Mouse (Mus musculus) lung, adult 18-20 months (tissue): ENCODE results near the gene Helb.
A peak's percentile ranks its signal among the peaks of the same experiment; 100 is the strongest.
"Not testable (repeated sequence)": the region's sequence is repeated elsewhere in the genome, so short reads cannot be mapped to it uniquely, and the experiment has no call there.

Source experiments
- DNase-seq, 2 experiments: peaks; one replicate each; pipeline ENCODE4 v3.0.0; 2022; ENCODE audit warnings: mixed read lengths in 2 of 2

Helb gene

DNA sequence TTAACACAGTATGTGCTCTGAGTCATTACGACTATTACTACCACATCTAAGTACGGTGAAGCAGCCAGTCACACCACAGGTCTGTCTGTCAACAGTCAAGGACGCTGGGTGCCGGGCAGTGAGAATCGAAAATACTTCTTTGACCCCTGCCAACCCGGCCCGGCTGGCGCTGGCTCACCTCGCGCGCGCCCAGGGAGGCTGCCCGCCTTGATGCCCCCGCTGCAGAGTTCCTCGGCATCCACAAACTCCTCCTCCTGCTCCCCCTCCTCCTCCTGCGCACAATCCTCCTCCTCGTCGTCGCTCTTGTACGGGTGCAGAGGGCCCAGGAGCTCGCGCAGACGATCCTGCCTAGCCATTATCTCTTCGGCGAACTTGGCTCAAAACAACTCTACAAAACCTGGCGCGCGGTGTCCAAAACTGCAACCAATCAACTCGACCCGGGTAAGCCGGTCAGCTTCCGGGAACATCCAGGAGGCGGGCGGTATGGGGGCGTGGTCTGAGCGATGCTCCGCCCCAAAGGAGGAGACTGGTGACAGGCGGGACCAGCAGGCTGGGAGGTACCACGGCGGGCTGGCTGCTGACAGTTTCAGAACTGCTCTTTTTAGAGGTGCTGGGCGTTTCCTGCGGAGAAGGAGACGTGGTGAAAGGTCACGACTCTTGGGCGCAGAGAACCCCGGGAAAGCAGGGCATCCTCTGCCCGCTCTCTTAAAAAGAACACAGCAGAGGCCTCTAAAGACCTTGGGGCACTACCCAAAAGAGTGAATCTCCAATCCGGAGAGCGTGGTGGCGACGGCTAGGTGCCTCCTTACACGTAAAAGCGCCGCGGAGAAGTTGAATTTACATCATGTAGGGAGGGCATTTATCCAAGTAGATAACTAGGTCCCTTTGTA is at the start of gene Helb:
Gene Helb (minus strand): TSS at position 481 of the 890 bp plus-strand sequence.
- DNase-seq: peak; percentile 98

DNA sequence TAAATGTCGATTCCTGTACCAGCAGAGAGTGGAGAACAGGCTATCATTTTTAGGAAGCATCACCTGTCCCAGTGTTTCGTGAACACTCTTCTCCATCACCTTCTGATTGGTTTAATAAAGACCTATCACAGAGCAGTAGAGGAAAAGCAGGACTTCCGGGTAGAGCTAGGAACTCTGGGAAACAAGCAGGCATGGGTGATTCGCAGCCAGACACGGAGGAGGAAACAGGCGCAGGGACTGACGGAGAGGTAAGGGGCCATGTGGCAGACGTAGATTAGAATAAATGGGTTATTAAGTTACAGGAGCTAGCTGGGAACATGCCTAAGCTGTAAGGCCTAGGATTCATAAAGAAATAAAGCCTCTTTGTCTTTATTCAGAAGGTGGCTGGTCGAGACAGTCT is 47.7 kb upstream of the Helb start:
- DNase-seq: no peak

DNA sequence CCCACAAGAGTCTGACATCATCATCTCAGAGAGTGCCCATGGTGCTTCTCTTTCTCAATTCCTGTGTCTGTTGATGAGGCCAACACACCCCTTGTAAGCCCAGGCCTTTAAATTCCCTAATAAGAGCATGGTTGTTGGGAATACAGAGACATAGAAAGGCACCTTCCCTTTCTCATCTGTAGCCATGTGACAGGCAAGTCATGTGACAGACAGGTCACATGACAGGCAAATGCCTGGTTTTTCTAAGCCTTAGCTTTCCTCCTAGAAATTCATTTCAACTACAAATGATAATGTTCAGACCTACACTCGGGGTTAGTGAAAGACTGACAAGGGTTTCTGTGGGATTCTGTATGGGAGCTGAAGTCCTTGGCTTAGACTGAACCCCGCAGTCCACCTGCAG is 41.1 kb upstream of the Helb start:
- DNase-seq: no peak

DNA sequence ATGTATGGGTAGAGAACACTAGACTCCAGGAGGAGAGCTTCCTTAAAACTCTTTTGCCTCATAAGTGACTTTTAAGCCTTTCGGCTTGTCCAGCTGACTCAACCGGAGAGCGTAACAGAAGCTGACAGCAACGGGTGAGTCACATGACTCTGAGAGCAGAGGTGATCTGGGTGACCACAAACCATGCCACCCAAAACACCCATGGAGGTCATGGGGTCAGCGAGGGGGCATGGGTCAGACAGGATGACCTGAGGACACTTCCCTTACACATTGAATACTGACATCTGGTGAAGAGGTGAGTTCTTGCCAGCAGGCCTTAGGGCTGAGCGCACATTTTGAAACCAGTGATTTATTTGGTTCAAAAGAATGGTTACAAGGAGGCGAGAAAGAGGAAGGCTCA is 38.9 kb upstream of the Helb start:
- no peak for DNase-seq

DNA sequence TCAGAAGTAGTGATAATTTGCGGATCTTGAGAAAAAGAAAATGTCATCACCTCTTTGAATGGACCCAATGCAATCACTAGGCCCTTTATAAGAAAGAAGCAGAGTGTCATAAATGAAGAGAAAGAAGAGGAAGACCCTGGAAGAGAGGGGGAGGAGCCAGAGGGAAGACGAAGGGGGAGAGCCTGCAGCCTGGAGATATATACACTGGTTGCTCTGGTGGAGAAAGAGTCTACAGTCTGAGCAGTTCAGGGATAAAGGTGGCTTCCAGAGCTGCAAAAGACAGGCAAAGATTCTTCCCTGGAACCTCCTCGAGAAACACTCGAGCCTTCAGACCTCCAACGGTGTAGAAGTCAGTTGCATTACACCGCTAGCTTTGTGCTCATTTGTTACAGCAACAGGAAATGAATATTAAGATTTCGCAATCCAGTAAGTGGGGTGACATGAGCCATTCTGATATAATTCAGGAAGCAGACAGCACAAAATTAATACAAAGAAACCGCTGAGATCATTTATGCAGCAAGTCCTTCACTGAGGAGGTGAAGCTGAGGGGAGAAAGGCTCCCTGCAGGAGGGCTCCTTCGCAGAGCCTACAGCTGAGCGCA is 28.2 kb upstream of the Helb start:
- DNase-seq: peak in 1 of 2 experiments; percentile 6

DNA sequence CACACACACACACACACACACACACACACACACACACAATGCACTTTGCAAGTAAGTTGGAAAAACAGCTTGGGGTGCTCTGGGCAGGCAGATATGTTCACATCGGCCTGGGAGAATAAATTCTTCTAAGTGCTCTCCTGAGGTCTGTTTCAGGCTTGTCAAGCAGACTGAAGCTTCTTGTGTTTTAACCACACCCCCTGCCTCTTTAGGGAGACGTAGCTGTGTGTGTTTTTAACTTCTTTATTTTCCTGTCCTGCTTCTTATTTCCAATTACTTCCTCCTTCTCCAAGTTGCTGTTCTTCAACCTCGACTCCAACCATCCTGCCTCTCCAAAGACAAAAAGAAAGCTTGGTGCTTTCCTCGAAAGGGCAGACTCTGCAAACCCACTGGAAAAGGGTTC is 27.4 kb upstream of the Helb start:
- no peak for DNase-seq

DNA sequence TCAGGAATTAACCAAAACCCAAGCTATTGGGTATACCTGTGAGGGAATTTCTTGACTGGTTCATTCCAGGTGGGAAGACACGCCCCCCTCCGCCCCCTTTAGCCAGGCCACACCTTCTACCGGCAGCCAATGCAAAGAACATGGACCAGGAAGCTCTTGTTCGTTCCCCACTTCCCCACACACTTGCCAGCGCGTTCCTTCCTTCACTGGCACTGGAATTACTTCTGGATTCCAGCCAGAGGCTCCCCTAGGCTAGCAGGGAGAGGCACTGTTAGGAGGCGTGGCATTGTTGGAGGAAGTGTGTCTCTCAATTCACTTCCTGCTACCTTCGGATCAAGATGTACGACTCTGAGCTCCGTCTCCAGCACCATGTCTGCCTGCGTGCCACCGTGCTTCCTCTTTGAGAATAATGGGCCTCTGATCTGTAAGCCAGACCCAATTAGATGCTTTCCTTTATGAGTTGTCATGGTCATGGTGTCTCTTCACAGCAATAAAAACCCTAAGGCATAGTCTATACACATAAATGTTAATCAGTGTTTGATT is 23.3 kb upstream of the Helb start:
- peak in 1 of 2 experiments; percentile 2 for DNase-seq

DNA sequence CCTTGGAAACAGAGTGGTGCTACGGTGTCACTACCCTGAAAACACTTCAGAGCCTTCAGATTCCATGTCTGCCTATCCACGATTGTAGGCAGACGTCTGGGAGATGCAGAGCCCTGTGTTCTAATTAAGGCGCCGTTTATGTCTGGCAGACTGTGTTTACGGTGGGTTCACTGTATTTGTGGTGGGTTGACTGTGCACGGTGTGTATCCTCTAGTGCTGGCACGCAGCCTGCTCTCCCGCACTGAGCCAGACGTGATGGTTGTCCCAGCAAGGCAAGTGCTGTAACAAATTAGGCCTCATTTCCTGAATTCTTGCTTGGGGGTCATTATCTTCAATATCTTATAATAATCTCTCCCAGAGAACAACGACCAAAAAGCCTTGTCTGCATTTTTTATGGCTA is 20.9 kb upstream of the Helb start:
- DNase-seq: no peak

DNA sequence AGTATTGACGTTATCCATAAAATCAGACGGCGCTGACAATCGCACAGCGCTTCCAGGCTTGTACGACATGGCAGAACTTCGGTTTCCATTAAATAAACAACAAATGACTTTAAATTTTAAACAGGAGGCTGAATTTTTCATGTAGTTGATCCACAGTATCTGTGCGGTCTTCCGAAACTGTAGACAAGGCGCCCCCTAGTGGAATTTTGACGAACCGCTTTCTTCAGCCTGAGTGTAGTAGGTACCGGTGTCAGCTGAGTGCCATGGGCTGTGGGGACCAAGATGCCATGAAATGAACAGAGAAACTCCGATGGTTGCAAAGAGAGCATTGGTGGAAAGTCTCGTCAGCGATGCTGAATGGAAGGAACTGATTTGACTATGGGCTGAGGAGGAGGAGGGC is 17.8 kb upstream of the Helb start:
- peak in 1 of 2 experiments; percentile 8 for DNase-seq

DNA sequence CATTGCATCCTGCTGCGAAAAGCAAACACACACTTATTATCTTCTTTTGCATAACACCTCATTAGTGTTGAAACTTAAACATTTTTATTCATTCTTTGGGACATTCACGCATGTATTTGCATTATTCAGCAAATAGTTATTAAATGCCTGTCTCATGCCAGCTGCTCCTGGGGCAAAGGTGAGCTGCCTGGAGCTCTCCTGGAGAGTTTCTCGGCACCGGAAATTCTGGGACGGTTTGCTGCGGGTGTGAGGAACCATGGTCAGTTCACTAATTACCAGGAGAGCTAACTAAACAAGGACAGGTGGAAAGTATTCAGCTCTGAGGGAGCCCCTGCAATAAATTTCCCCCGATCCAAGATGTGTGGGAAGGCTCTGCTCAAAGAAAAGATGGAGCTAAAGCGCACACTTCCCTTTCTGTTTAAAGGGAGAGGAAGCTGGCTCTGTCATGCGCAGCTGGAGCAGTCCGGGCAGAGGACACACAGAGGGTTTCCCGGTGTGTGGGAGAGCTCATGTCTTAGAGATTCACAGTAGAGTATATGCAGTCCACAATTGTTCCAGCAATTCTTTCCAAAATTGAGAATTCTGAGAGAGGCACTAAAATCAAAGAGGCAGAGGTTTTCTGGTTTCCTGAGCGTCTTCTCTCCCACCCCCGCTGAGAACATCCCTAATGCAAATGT is 16.0 kb upstream of the Helb start:
- DNase-seq: no peak

DNA sequence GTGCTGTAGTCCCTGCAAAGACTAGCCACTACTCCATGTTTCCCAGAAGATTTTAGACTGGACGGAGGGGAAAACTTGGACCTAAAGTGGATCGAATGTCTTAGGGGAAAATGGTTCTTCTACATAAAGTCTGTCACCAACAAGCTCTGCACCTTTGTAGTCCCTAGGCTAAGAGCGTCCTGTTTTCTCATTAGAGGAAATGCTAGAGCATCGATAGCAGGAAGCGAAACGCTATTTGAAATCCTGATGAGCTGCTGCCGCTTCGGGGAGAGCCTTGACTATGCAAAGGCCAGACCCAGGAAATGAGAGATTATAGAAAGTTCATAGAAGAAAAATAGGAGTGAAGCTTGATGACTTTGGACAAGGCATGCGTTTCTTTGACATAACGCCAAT is 12.7 kb upstream of the Helb start:
- DNase-seq: no peak

DNA sequence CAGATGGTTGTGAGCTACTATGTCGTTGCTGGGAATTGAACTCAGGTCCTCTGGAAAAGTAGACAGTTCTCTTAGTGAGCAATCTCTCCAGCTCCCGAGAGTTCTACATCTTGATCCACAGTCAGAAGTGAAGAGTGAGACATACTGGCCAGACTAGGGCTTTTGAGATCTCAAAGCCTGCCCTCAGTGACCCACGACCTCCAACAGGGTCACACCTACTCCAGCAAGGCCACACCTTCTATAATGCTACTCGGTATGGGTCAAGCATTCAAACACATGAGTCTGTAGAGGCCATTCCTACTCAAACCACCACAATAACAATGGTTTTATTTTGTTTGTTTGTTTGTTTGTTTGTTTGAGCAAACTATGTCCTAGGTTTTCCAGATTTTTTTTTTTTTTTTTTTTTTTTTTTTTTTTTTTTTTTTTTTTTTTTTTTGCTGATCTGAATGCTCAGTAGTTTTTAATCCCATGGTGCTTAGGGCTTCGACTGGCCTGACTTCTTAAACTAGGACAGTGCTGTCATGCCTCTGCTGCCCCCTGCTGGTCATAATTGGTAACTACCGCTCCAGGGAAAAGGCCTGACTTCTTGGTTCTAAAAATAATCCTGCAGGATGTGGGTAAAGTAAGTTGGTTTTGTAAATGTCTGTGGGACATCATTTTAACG is 12.1 kb upstream of the Helb start:
- peak; percentile 79 for DNase-seq

DNA sequence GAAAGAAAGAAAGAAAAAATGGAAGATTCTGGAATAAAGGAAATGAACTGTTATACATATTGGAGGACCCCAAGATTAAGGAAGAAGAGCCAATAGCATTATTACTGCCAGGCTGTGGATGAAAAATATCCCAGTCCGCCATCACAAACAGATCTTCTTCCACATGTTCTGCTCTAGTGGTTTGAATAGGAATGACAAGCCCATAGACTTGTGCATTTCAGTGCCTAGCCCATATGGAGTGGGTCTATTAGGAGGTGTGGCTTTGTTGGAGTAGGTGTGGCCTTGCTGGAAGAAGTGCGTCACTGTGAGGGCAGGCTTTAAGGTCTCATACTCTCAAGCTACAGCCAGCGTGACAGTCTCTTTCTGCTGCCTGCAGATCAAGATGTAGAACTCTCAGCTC is 10.9 kb upstream of the Helb start:
- no peak for DNase-seq

DNA sequence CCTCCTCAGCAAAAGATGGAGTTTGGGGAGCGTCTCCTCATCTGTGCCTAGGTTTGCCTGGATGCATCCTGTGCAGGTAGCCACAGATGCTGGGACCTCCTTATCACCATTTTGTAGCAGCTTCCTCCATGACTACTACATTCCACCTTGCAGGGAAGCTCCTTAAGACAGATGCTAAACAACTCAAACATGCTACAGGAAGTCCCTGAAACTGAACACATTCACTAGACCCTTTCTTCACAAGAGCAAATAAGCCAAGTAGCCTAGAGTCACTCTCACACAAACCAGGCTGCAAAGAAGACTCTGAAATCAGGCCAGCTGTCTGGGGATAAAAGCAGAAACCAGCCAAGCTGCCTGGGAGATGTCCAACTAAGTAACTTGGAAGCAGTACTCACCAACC is 2.5 kb upstream of the Helb start:
- no peak for DNase-seq

DNA sequence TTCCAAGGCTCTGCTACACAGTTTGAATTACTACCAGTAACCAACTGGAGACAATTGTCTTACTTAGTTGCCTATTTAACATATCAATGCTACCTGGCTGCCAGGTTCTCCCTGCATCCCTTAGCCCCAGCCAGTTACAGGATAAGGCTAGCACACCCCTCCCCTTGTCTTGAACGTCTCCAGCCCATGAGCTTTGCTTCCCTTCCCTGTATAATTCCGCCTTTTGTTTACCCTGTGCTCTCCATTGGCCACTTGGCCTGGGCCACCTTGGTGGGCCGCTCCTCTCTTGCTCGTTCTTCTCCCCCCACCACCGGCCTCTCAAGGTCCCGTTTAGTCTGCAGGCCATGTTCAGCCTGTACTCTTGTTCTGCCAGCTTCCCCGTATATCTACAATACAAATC is 1.7 kb upstream of the Helb start:
- no peak for DNase-seq

DNA sequence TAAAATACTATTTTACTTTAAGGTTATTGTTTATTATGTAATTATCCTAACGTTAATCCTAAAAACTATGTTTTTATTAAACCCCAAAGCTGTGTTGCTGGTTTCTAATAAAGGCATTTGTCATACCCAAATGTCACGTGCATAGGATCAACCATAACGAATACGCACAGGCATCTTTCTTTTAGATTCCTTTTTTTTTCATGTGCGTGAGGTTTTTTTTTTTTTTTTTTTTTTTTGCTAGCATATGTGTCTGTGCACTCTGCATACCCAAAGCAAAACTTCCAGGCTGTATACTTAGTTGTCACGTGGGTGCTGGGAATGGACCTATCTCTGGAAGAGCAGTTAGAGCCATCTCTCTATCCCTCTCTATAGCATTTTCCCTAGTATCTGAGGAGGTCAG is 1.2 kb upstream of the Helb start:
- no peak for DNase-seq

DNA sequence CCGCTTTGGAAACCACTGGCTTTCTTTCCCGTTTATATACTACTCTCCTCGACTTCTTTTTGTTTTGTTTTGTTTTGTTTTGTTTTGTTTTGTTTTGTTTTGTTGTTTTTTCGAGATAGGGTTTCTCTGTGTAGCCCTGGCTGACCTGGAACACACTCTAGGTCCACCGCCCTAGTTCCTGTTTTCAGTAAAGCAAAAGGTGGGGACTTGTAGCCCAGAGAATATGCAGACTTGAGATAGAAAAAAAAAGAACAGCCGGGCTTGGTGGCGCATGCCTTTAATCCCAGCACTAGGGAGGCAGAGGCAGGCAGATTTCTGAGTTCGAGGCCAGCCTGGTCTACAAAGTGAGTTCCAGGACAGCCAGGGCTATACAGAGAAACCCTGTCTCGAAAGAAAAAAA is 695 bp upstream of the Helb start:
- DNase-seq: not testable (repeated sequence)

DNA sequence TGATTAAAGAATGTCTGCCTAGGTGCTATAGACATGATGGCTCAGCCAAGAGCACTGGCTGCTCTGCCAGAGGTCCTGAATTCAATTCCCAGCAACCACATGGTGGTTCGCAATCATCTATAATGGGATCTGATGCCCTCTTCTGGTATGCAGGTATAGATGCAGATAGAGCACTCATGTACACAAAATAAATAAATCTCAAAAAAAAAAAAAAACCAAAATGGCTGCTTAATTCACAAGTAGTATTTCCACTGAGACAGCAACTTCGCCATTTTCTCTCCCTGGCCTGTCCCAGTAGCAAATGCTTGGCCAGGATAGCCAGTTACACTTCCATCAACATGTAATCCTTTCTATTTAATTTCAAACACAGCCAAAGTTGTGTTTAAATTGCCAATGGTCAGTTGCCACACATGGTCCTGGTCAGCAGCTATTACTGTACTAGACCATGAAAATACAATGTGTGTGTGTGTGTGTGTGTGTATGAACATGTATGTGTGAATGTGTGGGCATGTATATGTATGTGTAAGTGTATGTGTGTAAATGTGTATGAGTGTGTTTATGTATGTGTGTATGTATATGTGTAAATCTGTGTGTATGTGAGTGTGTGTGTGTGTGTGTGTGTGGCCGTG is 982 bp downstream of the Helb start:
- no peak for DNase-seq

DNA sequence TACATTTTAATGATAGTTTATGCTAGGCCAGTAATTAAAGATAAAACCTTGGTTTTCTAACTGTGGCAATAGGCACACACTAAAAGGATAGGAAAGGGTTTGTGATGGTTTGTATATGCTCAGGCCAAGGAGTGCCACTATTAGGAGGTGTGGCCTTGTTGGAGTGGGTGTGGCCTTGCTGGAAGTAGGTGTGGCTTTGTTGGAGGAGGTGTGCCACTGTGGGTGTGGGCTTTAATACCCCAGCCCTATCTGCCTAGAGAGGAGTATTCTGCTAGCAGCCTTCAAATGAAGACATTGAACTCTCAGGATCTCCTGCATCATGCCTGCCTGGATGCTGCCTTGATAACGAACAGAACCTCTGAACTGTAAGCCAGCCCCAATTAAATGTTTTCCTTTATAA is 12.0 kb downstream of the Helb start:
- DNase-seq: no peak

DNA sequence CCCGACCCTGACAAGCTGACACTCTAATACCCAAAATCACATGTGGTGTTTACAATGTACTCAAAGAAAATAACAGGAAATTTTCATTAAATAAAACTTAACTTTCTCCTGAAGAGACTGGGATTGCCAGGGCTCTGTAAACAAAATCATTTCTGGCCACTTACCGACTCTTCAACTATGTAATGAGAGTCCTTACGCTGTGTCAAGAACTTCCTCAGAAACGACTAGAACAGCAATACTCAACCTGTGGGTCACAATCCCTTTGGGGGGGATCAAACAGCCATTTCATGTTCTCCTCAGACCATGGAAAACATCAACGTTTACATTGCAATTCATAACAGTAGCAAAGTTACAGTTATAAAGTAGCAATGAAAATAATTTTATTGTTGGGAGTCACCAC is 15.2 kb downstream of the Helb start:
- DNase-seq: peak in 1 of 2 experiments; percentile 13

DNA sequence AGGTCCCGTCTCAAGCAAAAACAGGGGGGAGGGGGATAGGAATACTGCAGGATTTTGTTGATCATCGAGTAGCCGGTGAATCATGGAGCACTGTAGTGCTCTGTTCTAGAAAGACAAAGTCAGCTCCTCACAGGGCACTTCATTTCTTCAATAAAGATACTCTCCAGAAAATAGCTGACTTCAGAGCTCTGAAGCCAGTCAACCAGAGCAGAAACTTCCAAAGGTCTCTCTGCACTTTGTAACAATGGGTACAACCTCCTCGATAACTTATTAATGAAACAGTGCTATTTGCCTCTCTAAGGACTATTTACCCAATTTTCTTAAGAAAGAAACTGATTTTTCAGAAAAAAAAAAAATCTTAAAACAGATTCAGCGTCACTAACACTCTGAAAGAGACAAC is 17.1 kb downstream of the Helb start:
- no peak for DNase-seq

DNA sequence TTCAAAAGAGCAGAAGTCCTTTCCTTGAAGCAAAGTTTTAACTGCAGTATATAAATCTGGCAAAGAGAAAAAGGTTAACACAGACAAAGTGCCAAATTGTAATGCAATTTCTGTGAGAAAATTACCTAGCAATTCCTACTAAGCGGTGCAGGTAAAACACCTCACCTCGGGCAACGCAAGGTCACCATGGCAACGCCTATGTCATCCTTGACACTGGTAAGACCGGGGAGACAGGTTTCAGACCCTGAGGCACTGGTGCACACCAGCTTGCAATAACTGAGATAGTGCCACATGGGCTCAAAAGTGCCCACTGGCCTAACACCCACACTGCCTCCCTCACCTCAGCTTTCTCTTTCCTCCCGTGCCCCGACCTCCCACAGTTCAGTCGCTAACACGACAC is 17.7 kb downstream of the Helb start:
- no peak for DNase-seq

DNA sequence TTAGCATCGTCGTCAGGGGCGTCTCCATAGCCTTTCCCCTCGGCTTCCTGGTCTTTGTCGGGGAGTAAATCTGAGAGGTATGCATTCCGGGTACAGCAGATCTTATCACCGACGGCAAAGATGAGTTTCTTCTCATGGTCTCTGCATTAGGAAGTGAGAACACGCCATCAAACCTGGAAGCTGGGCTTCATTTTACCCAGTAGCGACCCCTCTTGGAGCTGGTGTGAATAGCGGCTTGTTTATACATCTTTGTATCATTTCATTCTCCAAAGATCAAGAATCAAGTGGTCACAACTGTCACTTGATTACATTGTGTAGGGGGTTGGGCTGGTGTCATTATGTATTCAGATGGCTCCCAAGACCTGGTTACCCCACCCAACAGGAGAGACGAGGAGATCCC is 20.2 kb downstream of the Helb start:
- no peak for DNase-seq
